Mouse (Mus musculus): Measurements from ENCODE around the gene Fam193a.

GRCm38 (mm10) chr5:34517913-34518312 is 148.2 kb downstream of the Fam193a start:
- TF ChIP-seq CTCF (IDR thresholded peaks at IDR 0.05; ENCODE audit: borderline replicate concordance, control insufficient read depth, extremely low read depth, insufficient read depth, low read length, poor library complexity) (peak; percentile 94), POLR2A (IDR thresholded peaks at IDR 0.05; ENCODE audit: control insufficient read depth, extremely low read depth, insufficient read depth, low read length, poor library complexity) (no peak)

All from thymus, adult 2 months (tissue).